Mouse (Mus musculus): Measurements from ENCODE around the gene Ovol2.

GRCm38 (mm10) chr2:144371566-144371965, 39.6 kb upstream of the Ovol2 start:
- no peak for TF ChIP-seq CTCF (IDR thresholded peaks at IDR 0.05; ENCODE audit: low read depth)
- no peak for TF ChIP-seq EP300 (IDR thresholded peaks at IDR 0.05; ENCODE audit: low read depth)
